Mouse (Mus musculus): ENCODE results near the gene Acpp.
"Not testable (repeated sequence)": the region's sequence is repeated elsewhere in the genome, so short reads cannot be mapped to it uniquely, and the experiment has no call there.

Acpp gene

GRCm38 (mm10) chr9:104337183-104337931, at the start of gene Acpp:
Acpp (minus strand) TSS chr9:104337748.
- DNase-seq (ENCODE audit: low spot score in 2 of 2): no peak

DNA sequence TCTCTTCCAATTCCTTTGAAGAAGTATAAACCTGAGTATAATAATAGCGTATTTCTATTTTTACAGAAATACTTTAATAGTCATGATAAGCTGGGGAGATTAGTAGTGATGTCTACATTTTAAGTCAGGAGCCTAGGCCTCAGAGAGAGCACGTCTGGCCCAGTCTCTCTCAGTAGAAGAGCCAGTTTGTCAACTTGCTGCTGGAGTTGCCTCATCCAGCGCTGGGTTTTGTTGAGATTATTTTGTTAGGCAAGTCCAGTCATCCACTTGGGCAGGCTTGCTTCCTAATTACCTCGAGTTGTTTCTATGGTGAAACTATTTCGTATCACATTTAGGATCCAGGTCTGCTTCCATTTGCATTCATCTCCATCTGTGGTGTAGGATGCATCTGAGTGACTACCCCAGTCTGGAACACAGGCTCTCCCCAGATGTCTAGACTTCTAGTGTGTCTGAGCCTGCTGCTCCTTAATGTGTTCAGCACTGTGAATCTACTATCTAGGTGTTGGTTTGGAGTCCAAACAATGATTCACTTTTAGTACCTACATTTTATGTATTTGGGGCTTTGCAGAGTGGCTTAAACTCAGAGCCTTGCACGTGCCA, 45.1 kb upstream of the Acpp start:
- no peak for DNase-seq (ENCODE audit: low spot score in 2 of 2)

DNA sequence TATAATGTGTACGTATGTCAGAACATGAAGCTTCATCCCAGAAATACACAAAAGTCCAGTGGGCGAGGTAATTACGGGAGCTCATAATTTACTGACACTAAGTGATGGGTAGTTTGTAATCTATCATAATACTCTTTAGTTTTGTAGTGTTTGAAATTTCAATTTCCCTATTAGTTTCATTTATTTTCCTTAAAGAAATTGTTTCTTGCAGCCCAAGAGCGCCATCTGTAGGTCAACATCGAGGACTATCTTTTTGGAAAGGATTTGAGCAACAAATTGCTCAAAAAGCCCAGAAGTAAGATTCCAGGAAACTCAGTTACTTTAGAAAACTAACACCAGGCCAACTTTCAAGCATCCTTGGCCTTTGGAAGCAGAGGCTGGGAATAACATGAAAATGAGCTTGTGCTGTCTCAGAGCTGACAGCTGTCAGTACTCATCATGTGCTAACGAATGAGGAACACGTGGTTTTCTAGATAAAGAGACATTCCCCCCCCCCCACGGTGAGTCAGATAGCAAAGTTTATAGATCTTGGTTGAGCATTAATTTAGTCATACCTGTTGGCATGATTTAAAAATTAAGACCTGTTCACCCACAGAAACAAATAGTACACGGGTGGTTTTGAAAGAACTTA, 42.1 kb upstream of the Acpp start:
- DNase-seq (ENCODE audit: low spot score in 2 of 2): no peak

DNA sequence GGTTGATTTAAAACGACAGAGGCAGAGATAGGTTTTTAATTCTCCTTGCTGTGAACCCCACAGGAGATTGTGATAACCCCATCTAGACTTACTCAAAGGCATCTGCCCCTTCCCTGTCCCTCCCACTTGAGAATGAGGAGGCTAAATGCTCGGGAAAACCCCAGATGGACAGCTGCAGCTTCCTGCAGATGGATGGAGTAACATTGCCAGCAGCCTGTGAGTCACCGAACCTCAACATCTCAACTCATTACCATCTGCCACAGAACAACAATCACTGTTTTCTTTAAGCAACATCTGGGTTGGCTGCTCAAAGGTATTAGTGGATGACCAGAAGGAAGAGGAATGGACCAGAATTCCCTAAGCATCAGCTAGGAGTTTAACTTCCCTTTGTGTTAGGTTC, 38.0 kb upstream of the Acpp start:
- no peak for DNase-seq (ENCODE audit: low spot score in 2 of 2)

- no peak for DNase-seq (ENCODE audit: low spot score in 2 of 2)
These were observed 35.7 kb upstream of the Acpp start for GRCm38 (mm10) chr9:104373253-104373652.

DNA sequence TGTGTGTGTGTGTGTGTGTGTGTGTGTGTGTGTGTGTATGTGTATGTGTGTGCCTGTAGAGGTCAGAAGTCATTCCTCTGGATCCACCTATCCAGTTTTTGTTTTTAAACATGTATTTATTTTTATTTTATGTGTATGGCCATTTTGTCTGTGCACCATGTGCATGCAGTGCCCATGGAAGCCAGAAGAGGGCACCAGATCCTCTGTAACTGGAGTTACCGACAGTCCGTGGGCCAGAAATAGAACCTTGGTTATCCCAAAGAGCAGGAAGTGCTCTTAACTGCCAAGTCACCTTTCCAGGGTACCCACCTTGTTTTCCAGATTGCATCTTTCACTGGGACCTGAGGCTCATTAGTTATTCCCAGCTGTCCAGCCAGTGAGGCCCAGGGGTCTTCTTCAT, 29.4 kb upstream of the Acpp start:
- no peak for DNase-seq (ENCODE audit: low spot score in 2 of 2)

- DNase-seq (ENCODE audit: low spot score in 2 of 2): not testable (repeated sequence)
These were observed 24.4 kb upstream of the Acpp start for GRCm38 (mm10) chr9:104361951-104362350.

DNA sequence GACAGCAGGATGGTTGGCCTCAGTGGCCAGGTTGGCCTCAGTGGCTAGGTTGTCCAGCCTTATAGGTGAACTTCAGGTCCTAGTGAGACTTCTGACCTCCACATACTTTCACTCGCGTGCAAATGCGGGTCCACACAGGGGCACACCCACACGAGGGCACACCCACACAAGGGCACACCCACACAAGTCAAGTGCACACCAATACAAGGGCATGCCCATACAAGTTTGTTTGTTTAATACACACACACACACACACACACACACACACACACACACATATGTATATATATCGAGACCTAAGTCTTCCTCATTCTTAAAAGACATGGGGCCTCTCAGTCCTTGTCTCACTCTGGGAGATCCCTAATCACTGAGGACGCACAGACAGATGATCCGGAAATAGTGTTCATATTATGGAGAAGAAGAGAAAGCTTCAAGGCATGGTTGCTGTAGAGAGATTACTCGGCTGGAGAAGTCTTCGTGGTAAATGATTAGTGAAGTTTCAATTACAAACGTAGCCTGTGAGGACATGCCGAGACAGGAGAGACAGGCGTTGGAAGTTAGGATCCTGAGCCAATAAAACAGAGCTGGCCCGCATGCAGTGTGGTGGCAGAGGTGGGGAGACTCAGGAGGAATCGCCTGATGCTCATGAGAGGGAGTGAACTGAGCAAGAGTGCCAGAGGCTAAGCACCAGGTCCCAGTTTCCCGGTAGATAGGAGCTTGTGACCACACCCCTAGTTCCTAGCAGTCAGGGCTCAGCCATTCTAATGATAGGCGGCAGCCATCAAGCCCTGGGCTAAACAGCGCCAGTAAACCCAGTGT, 23.7 kb upstream of the Acpp start:
- no peak for DNase-seq (ENCODE audit: low spot score in 2 of 2)

- no peak for DNase-seq (ENCODE audit: low spot score in 2 of 2)
These were observed 22.8 kb upstream of the Acpp start for GRCm38 (mm10) chr9:104360389-104360788.

GRCm38 (mm10) chr9:104355521-104356270, 18.1 kb upstream of the Acpp start:
- DNase-seq (ENCODE audit: low spot score in 2 of 2): no peak

DNA sequence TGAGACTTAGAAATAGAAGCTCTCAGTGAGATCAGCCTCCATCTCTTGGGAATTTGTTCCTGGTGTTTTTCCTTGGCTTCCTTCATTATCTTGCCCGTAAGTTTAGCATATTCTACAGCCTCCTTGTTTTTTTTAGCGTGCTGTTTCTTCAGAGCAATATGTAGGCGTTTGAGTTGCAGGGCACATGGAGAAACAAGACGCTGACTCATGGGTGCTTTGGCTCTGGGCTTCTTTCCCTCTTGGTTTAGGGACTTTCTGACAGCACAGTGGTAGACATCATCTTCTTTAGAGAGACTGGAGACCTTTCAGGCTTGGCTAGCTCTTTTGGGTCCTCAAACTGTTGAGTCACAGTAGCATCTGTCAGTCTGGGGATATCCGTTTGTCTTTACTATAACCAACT, 6.6 kb upstream of the Acpp start:
- DNase-seq (ENCODE audit: low spot score in 2 of 2): no peak

- no peak for DNase-seq (ENCODE audit: low spot score in 2 of 2)
These were observed 1.9 kb upstream of the Acpp start for GRCm38 (mm10) chr9:104339483-104339882.

- DNase-seq (ENCODE audit: low spot score in 2 of 2): no peak
These were observed 1.2 kb upstream of the Acpp start for GRCm38 (mm10) chr9:104338489-104339427.

DNA sequence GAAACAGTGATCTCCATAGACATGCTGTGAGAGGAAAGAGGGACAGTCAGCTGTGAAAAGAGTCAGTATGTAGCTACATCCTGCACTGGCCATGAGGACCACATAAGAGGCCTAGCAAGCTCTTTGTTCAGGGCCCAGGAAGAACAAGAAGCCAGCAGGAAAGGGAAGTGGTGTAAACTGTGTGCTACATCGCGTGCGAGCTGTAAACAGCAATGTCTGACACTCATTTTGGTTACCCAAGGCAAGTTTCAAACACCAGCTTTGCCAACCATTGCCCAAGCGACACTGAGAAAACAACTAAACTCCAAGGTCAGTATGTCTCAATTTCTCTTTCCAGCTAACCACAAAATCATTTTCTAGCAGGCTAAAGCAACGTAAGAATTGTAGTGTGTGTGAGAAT, 6.2 kb downstream of the Acpp start:
- no peak for DNase-seq (ENCODE audit: low spot score in 2 of 2)

GRCm38 (mm10) chr9:104328655-104329054, 8.9 kb downstream of the Acpp start:
- DNase-seq (ENCODE audit: low spot score in 2 of 2): no peak

DNA sequence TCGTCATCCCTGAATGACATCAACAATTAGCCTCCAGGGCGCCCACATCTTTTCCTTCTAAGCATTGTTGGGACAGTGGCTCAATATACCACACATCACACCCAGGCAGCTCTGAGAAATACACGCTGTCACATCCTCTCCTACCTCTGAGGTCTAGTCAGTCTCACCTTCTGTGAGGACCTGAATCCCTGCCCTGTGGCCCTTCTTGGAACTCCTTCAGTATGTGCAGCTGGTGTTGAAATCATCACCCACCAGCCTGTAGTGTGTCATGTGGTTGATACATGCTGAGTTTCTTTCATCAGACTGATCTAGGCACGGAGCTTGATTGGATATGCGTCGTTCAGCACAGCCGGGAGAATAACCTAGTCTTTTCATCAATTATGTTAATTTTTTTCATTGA, 16.0 kb downstream of the Acpp start:
- no peak for DNase-seq (ENCODE audit: low spot score in 2 of 2)

- no peak for DNase-seq (ENCODE audit: low spot score in 2 of 2)
These were observed 21.2 kb downstream of the Acpp start for GRCm38 (mm10) chr9:104316351-104316750.

DNA sequence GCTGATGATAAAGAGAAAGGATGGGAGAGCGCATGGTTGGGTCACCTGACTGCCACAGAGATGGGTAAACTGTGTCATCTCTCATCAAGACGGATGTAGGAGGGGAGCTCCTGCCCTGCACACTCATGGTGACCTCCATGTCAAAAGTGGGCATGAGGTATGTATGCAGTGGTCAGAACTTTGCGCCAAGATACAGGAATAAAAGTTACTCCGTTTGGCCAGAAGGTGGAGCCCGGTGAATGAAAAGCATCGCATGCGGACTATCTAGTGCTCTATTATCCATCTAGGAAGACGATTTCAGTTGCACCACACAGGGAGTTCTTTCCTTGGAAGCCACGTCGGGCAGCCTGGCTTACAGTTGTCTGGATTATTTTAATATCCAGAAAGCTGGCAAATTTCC, 22.0 kb downstream of the Acpp start:
- no peak for DNase-seq (ENCODE audit: low spot score in 2 of 2)

DNA sequence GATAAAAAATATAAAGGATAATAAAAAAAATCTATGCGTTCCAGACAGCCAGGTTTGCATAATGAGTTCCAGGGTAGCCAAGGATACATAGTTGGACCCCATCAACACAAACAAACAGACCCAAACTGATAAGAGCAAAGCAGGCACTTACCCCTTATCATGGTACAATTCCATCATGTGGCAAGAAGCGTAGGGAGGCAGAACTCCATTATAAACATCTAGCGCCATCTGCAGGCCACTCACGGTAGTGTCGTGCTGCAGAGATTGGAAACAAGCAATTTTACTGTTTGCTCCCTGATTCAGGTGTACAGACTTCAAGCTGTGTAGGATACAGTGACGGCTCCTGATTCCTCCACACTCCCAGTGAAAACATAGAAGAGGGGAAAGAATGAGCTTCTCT, 30.8 kb downstream of the Acpp start:
- peak; percentile 23 to 72 for DNase-seq (ENCODE audit: low spot score in 2 of 2)

- DNase-seq (ENCODE audit: low spot score in 2 of 2): no peak
These were observed 32.0 kb downstream of the Acpp start for GRCm38 (mm10) chr9:104305333-104306111.

Measured in urinary bladder, postnatal 4 days (tissue).